Mouse (Mus musculus) liver, postnatal 0 days (tissue): Measurements from ENCODE around the gene Taf15.

ENCODE experiments used
- CTCF ChIP-seq: sonication (generic); IDR thresholded peaks from 2 replicates; pipeline ENCODE4 v1.5.1; 2016; ENCODE audit warnings: antibody characterized with exemption, low read depth
- EP300 ChIP-seq: IDR thresholded peaks from 2 replicates; pipeline ENCODE4 v1.6.1; 2016; ENCODE audit warnings: antibody characterized with exemption, low read depth, mild to moderate bottlenecking

GRCm38 (mm10) chr11:83518371-83518770 lies 45.5 kb downstream of the Taf15 start:
- TF ChIP-seq CTCF (no peak), EP300 (no peak)
